Mouse (Mus musculus) heart, adult 2 months (tissue): ENCODE data around the gene Gmcl1. TPM values are rescaled to one million over a fixed set of nuclear protein-coding genes. Genes with fewer than 3 reads are reported as not detected.

Source experiments
- DNase-seq, 2 experiments: peaks; one replicate each; pipeline ENCODE4 v3.0.0; 2021
- H3K27ac ChIP-seq: fragments of 200-600 bp; 2 replicates; pipeline ENCODE4 v1.8.1; 2022
- H3K27me3 ChIP-seq: fragments of 200-500 bp; 2 replicates; pipeline ENCODE4 v1.6.1; 2012; ENCODE audit warnings: mild to moderate bottlenecking, low read length, inconsistent platforms, mixed read lengths; ENCODE audit not compliant: control insufficient read depth, insufficient read depth
- H3K36me3 ChIP-seq: fragments of 200-500 bp; 2 replicates; pipeline ENCODE4 v1.6.1; 2012; ENCODE audit warnings: low read length, inconsistent platforms; ENCODE audit not compliant: control insufficient read depth, insufficient read depth
- H3K4me1 ChIP-seq: fragments of 200-500 bp; 2 replicates; pipeline ENCODE4 v1.6.1; 2011; ENCODE audit warnings: low read length; ENCODE audit not compliant: control insufficient read depth, insufficient read depth
- H3K4me3 ChIP-seq: fragments of 200-600 bp; 2 replicates; pipeline ENCODE4 v1.8.1; 2022
- H3K79me2 ChIP-seq: fragments of 200-500 bp; replicated peaks from 2 replicates; pipeline ENCODE4 v1.6.1; 2012; ENCODE audit warnings: mild to moderate bottlenecking, inconsistent platforms, low read length, moderate library complexity, mixed read lengths; ENCODE audit not compliant: control insufficient read depth, insufficient read depth
- H3K9ac ChIP-seq: fragments of 200-500 bp; 2 replicates; pipeline ENCODE4 v1.6.1; 2012; ENCODE audit warnings: low read depth, mild to moderate bottlenecking, control low read depth, inconsistent platforms, low read length, mixed read lengths
- CTCF ChIP-seq: fragments of 200-600 bp; IDR thresholded peaks from 2 replicates; pipeline ENCODE4 v1.8.1; 2022; ENCODE audit warnings: antibody characterized with exemption, mild to moderate bottlenecking, moderate library complexity
- EP300 ChIP-seq: fragments of 200-500 bp; IDR thresholded peaks from 2 replicates; pipeline ENCODE4 v1.6.1; 2011; ENCODE audit warnings: low read depth, low read length, control low read depth; ENCODE audit not compliant: insufficient read depth
- POLR2A ChIP-seq: fragments of 200-500 bp; IDR thresholded peaks from 2 replicates; pipeline ENCODE4 v1.6.1; 2011; ENCODE audit warnings: mild to moderate bottlenecking, low read depth, low read length, control low read depth; ENCODE audit not compliant: insufficient read depth
- WGBS: fragments of 180-500 bp; shearing (Covaris S2); methylation state at CpG from one replicate; pipeline ENCODE4 v1.1.7; 2018; 5-methylcytosine and 5-hydroxymethylcytosine counted together
- intact Hi-C: fragments of 180-260 bp; cut with DNase I; formaldehyde crosslinking; loops from one replicate; pipeline ENCODE4 v1.15.1; 2025
- polyA plus RNA-seq: library from polyadenylated mRNA; depleted of rRNA; stranded (reverse); fragments of >200 nt; gene quantifications from 2 replicates; pipeline ENCODE4 v1.2.3, GENCODE M21; 2012; rRNA removed
- total RNA-seq, 2 experiments: library from RNA; stranded (reverse); gene quantifications; 2 replicates each; pipeline ENCODE4 v1.2.3; 2021

Gene Gmcl1
- total and polyA plus RNA-seq, 3 experiments = 2.7 to 5.0 (median 4.3) TPM

DNA sequence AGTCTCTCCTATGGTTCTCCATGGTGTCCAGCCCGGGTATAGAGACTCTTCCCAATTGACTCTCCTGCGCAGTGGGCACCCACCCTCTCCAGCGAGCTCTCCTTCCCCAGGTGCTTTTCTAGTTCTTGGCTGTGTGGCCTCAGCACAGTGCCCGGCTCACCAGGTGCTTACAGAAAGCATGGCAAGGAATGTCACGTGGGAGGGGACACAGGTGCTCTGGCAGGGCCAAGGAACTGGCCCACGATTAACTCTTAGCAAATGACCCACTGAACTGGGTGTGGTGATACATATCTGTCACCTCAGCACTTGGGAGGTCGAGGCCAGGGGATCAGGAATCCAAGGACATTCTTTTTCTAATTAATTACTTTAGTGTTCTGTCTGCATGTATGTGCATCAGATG, 87.0 kb downstream of the Gmcl1 start:
- Histone ChIP-seq H3K27ac (no peak overlapping the region), H3K9ac (no peak overlapping the region), H3K4me3 (no peak overlapping the region), H3K36me3 (no peaks in the 10 kb centered on the region), H3K27me3 (no peaks in the 10 kb centered on the region), H3K4me1 (no peaks in the 10 kb centered on the region), H3K79me2 (no peaks in the 10 kb centered on the region)
- no peak for DNase-seq
- intact Hi-C loops = no loop called here
- no peak for TF ChIP-seq POLR2A
- no peak for TF ChIP-seq CTCF
- TF ChIP-seq EP300 = no peak
- 78% methylated on average over 7 of the region's 7 CpGs for WGBS

DNA sequence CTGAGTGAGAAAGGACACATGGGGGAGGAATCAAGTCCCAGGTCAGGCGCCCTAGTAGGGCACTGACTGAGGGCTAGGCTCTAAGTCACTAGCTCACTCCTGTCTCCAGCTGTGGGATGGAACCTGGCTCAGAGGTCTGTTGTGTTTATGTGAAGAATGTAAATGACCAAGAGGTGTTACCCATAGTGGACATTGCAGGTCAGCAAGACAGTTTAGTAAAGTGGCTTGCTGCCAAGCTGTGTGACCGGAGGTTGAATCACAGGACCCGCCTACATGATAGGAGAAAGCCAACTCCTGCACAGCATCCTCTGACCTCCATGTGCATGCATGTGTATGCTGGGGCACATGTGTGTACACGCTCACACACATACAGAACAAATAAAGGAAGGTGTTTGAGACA, 87.6 kb downstream of the Gmcl1 start:
- Histone ChIP-seq H3K9ac (no peak overlapping the region), H3K27me3 (no peaks in the 10 kb centered on the region), H3K36me3 (no peaks in the 10 kb centered on the region), H3K79me2 (no peaks in the 10 kb centered on the region), H3K4me1 (no peaks in the 10 kb centered on the region), H3K27ac (no peak overlapping the region), H3K4me3 (no peak overlapping the region)
- no peak for DNase-seq
- TF ChIP-seq CTCF (no peak), POLR2A (no peak), EP300 (no peak)
- intact Hi-C loops = no loop called here
- WGBS = 51% methylated on average over 4 of the region's 4 CpGs

DNA sequence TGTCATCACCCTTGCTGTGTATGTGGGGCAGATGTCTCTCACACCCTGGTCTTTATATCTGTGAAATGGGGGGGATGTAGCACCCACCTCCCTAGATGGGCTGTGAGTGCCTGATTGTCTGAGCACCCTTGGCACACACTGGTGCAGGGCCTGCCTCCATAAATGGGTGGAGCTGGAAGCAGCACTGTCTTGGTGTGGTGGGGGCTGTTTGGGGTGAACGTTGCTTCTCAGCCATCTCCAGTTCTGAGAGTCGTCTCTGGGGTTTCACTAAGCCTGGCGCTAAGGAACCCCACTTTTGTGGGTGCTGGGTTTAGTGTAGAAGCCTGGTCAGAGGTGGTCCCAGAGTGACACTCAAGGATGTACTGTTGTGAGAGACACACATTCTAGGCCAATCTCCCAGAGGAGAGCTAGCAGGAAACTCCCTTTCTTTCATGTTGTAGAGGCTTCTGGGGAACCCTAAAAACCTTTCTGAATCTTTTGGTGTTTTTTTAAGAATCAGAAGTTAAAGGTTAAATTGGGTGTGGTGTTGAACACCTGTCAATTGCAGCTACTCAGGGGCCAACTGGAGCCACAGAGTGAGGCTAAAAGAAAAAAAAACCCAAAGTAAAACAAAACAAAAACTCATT, 88.3 kb downstream of the Gmcl1 start:
- Histone ChIP-seq H3K4me1 (no peaks in the 10 kb centered on the region), H3K27me3 (no peaks in the 10 kb centered on the region), H3K36me3 (no peaks in the 10 kb centered on the region), H3K27ac (no peak overlapping the region), H3K4me3 (no peak overlapping the region), H3K79me2 (no peaks in the 10 kb centered on the region), H3K9ac (no peak overlapping the region)
- TF ChIP-seq POLR2A (no peak), EP300 (no peak), CTCF (no peak)
- no peak for DNase-seq
- intact Hi-C loops = no loop called here
- 73% methylated on average over 3 of the region's 3 CpGs for WGBS

Other genes with a start within 250 kb of the Gmcl1 start
- gene Pcbp1, start 207.1 kb downstream of the Gmcl1 start, total RNA-seq = 100 to 1,000 TPM; 155 to 164 TPM
- gene Pcbp1, start 207.1 kb downstream of the Gmcl1 start, polyA plus RNA-seq = 72.9 and 85.8 TPM in 2 replicates
- under 1 TPM in 1 of 2 experiments, not detected in 1; 0.31 TPM for gene Asprv1, start 105.2 kb downstream of the Gmcl1 start, total RNA-seq
- 0.09 and 0.21 TPM in 2 replicates for gene Asprv1, start 105.2 kb downstream of the Gmcl1 start, polyA plus RNA-seq
- gene Mxd1, start 64.2 kb downstream of the Gmcl1 start, total RNA-seq = 1 to 10 TPM; 6.0 to 6.7 TPM
- gene Mxd1, start 64.2 kb downstream of the Gmcl1 start, polyA plus RNA-seq = 4.4 and 6.9 TPM in 2 replicates
- gene Snrnp27, start 48.9 kb downstream of the Gmcl1 start, total RNA-seq = 10 to 100 TPM; 46.6 to 51.7 TPM
- gene Snrnp27, start 48.9 kb downstream of the Gmcl1 start, polyA plus RNA-seq = 13.7 and 16.8 TPM in 2 replicates
- 10 to 100 TPM; 33.1 to 33.3 TPM for gene Anxa4, start 60.2 kb upstream of the Gmcl1 start, total RNA-seq
- 18.1 and 23.4 TPM in 2 replicates for gene Anxa4, start 60.2 kb upstream of the Gmcl1 start, polyA plus RNA-seq
- gene Aak1, start 116.1 kb upstream of the Gmcl1 start, total RNA-seq = 10 to 100 TPM; 81.6 to 85.5 TPM
- 20.5 and 31.2 TPM in 2 replicates for gene Aak1, start 116.1 kb upstream of the Gmcl1 start, polyA plus RNA-seq